Mouse (Mus musculus): ENCODE data around the gene Itga5.

GRCm38 (mm10) chr15:103307125-103307524, 59.4 kb downstream of the Itga5 start:
- TF ChIP-seq CTCF (IDR thresholded peaks at IDR 0.05; ENCODE audit: low read depth) (peak; percentile 98), EP300 (optimal IDR thresholded peaks at IDR 0.05) (no peak)

Data from stomach, postnatal 0 days (tissue).